Mouse (Mus musculus) T-helper 17 cell (primary cell): Measurements from ENCODE around the gene Slc2a8.
"Not testable (repeated sequence)": the region's sequence is repeated elsewhere in the genome, so short reads cannot be mapped to it uniquely, and the experiment has no call there.

Experiments
- in situ Hi-C, 2 experiments: fragments of 300-600 bp; cut with MboI, MseI; formaldehyde crosslinking; loops; 1 replicate in 1 of 2; 2 replicates in 1 of 2; pipeline ENCODE4 v1.15.1; 2025; ENCODE audit warnings: high pct_unique_total_duplicates in 2 of 2

Slc2a8 gene

GRCm38 (mm10) chr2:32981725-32982271, at the start of gene Slc2a8:
TSS of gene Slc2a8 (minus strand) at chr2:32982083.
- in situ Hi-C loops: loop anchor here in 1 of 2 experiments (5.0 kb wide), 1 partner anchor 534 kb away; no protein-coding TSS in a partner anchor

DNA sequence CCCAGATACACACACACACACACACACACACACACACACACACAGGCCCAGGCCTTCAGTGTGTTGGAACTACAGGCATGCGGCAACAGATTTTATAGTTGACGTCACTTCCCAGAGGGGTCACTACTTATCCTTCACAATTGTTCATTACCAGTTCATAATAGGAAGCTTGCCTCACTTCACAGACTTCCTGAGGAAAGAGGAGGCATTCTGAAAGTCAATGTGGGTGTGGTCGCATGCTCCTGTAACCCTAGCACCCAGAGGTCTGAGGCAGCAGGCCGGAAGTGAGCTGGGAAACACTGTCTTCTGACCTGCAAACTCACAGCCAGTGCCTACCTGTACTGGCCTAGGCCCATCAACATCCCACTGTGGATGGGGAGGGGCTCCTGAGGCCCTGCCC, 43.2 kb upstream of the Slc2a8 start:
- in situ Hi-C loops: no loop called here

- in situ Hi-C loops: no loop called here
Measured at GRCm38 (mm10) chr2:33024564-33024963, 42.7 kb upstream of the Slc2a8 start.

GRCm38 (mm10) chr2:33022846-33023245, 41.0 kb upstream of the Slc2a8 start:
- in situ Hi-C loops: no loop called here

- in situ Hi-C loops: no loop called here
Measured at GRCm38 (mm10) chr2:33018026-33018425, 36.1 kb upstream of the Slc2a8 start.

DNA sequence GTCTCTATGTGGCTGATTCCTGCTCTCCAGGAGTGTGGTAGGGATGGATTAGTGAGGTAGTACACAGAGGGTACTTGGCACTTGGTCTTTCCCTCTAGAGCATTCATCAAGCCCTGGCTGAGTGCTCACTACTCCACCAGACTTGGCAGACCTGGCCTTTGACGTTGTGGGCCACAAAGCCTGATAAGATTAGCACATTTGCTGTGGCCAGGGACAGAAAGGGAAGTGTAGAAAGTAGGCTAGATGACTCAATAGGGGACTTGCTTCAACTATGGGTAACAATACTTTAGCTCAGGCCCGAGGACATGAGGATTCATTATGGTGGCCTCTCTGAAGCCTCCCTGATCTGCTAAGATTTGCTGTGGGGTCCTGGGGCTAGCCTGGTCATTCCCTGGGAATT, 35.3 kb upstream of the Slc2a8 start:
- in situ Hi-C loops: no loop called here

DNA sequence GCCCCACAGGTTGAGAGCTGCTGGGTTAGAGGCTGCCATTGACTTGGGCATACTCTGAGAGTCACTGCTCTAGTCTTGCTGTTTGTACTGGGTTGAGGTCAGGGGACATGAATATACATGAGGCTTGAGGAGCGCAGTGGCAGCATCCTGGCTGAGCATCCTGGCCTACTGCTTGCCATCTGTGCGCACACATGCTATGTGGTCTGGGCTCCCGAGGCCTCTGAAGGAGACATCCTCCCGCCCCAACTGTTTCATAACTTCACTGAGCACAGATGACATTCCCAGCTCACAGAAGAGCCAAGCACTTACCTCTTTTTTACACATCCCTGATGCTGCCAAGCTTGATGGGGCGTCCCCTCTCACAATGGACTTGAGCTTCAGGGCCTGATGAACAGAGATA, 33.0 kb upstream of the Slc2a8 start:
- in situ Hi-C loops: no loop called here

GRCm38 (mm10) chr2:33009055-33009454, 27.2 kb upstream of the Slc2a8 start:
- in situ Hi-C loops: not testable (repeated sequence)

GRCm38 (mm10) chr2:33005041-33005440, 23.2 kb upstream of the Slc2a8 start:
- in situ Hi-C loops: no loop called here

- in situ Hi-C loops: no loop called here
Measured at GRCm38 (mm10) chr2:33002144-33002543, 20.3 kb upstream of the Slc2a8 start.

GRCm38 (mm10) chr2:32999752-33000151, 17.9 kb upstream of the Slc2a8 start:
- in situ Hi-C loops: no loop called here

DNA sequence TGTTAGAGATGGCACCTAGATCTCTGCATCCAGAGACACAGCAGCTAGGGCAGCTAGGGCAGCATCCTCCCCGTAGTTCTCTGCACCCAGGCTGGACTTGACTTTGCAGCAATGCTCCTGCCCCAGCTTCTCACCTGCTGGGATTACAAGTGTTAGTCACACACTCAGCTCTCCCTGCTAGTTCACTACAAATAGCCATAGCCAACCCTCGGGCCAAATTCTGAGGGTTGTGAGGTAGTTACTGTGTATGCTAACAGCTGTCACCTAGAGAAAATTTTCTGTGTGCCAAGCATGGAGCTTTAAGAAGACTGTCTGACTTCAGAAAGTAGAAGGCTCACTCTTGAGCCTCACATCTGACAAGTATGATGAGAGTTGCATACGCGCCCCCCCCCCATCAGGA, 15.9 kb upstream of the Slc2a8 start:
- in situ Hi-C loops: no loop called here

DNA sequence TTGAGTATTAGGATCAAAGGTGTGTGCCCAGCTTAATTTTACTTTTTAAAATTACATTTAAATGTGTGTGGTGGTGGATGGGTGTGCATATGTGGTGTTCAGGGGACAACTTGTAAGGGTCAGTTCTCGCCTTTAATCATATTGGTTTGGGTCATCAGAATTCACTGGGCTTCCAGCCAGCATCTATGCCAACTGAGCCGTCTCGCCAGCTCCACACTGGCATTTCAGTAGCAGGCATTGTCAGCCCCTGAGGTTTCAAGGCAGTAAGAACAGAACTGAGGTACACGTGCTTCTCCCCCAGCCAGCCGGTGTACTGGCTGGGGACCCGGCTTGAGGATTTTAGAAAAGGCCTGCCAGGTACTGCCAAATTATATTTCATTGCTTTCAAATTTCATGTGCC, 15.2 kb upstream of the Slc2a8 start:
- in situ Hi-C loops: no loop called here

GRCm38 (mm10) chr2:32992130-32992529, 10.2 kb upstream of the Slc2a8 start:
- in situ Hi-C loops: no loop called here

DNA sequence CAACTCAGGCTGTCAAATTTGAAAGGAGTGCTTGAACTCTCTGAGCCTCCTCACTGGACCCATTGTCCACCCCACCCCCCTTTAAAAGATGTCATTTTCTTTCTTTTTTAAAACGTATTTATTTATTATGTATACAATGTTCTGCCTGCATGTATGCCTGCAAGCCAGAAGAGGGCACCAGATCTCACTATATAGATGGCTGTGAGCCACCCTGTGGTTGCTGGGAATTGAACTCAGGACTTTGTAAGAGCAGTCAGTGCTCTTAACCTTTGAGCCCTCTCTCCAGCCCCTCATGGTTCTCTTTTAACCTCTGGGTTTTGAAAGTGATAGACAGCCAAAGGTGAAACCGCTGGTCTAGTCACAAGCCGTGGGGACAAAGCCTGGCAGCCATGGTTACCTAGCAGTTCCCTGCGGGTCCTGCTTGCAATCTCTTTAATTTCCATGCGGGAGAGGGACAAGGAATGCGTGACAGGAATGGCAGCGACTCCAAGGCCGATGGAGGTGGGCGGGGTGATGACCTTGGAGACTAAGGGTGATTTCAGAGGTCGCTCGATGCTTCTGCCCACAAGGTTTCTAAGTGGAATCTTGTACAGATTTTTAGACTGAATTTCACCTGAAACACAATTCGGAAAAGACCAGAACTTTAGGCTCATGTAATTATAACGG, 8.4 kb upstream of the Slc2a8 start:
- in situ Hi-C loops: no loop called here

DNA sequence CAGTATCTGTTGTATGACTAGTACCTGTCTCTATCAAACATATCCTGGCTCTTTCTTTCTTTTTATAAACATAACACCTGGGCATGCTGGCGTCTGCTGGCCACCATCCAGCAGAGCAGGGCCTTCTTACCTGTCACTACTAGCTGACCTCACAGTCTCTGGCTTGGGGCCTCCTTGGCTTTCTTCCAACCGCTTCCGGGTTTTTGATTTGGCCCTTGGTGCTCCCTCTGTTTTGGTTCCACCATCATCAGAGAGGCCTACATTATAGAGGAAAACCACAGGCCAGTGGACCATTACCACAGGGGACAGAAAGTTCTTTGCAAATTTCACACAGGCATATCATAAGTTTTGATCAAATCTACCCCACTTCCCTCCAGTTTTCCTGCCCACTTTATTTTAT, 7.5 kb upstream of the Slc2a8 start:
- in situ Hi-C loops: no loop called here

DNA sequence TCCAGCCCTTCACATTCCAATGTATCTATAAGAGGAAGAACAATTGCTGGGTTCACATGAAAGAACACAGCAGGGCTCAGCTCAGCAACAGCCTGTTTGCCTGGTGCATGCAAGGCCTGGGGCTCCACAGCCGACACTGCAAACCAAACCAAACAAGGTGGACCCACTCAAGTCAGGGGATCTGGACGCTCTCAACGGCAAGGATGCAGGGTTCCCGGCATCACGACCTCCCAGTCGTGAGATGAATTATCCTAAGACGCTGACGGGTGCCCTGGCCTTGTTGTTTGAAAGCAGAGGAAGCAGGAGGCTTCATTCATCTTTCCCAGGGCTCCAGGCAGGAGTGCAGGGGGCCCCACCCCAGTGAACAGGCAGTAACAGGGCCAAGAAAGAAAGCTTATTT, 4.0 kb upstream of the Slc2a8 start:
- in situ Hi-C loops: no loop called here

GRCm38 (mm10) chr2:32983617-32984016, 1.7 kb upstream of the Slc2a8 start:
- in situ Hi-C loops: loop anchor here in 1 of 2 experiments (5.0 kb wide), 1 partner anchor 536 kb away; no protein-coding TSS in a partner anchor

DNA sequence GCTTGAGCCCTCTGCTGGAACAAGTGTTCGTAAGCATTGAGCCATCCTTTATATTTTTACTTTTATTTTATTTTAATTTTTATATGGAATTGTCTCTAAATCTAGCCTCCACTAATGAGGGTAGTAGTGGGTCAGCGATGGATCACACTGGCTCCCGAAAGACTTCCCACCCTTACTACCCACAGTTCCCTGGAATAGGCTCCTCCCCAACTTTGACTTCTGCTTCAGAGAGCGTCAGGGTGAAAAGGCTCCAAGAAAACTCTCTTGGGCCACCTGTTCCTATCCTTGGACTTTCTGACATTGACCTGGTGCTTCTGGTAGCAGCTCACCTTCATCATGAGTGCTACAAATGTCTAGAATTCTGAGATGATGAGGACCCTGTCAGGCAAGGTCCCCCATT, 817 bp upstream of the Slc2a8 start:
- in situ Hi-C loops: loop anchor here in 1 of 2 experiments (5.0 kb wide), 1 partner anchor 535 kb away; no protein-coding TSS in a partner anchor

DNA sequence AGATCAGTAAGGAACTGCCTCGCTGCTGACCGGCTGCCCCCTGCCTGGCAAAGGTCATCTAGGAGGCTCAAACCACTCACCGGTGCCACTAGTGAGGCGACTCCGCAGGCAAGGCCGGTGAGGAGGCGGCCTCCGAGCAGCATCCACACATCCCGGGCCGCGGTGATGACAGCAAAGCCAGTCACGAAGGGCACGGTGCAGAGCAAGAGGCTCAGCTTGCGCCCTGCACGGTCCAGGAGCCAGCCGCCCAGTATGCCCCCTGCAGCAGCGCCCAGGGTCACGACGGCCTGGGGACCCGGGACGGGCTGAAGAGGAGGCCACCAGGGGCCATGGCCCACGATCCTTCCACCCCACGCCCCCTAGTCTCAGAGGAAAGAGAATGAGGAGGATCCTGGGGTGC, 602 bp downstream of the Slc2a8 start:
- in situ Hi-C loops: loop anchor here in 1 of 2 experiments (5.0 kb wide), 1 partner anchor 534 kb away; no protein-coding TSS in a partner anchor

DNA sequence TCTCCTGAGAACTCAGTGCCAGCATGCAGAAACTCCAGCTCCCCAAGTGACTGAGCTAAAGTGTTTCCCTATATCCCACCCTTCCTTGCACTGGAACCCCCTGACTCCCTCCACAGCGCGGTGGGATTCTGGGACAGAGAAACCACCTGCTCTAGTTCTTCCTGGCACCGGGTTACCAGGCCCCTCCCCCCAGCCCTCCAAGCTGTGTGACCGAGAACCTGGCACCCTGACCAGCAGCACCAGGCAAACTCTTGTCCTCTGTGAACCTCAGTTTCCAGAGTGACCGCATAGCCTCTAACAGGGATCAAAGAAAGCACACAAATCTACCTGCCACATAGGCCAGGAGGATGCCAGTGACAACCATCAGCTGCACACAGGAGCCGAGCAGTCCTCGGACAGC, 2.2 kb downstream of the Slc2a8 start:
- in situ Hi-C loops: loop anchor here in 1 of 2 experiments (5.0 kb wide), 1 partner anchor 532 kb away; no protein-coding TSS in a partner anchor

GRCm38 (mm10) chr2:32978675-32979074, 3.2 kb downstream of the Slc2a8 start:
- in situ Hi-C loops: no loop called here

DNA sequence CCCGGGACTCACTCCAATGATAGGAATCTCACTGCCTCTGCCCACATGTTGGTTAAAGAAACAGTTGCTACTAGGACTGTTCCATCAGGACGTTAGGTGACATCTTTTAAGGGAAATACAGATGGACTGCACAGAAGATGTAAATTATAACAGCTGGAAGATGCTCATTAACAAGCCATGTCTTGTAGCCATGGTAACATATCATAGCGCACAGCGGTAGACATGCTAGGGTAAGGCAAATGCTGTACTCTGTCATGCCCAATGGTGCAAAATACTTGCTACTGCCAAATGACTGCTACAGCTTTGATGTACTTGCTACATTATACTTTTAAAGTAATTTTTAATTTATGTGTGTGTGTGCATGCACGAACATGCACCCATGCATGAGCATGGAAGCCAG, 4.8 kb downstream of the Slc2a8 start:
- in situ Hi-C loops: no loop called here
